Mouse (Mus musculus): Measurements from ENCODE around the gene Grin2b. TPM values are rescaled to one million over a fixed set of nuclear protein-coding genes. Genes with fewer than 3 reads are reported as not detected.

Gene Grin2b
- polyA plus RNA-seq, 1 experiment from 2014 or later: 0.03 TPM

- Histone ChIP-seq H3K36me3 (no peaks in the 10 kb centered on the region), H3K4me3 (no peak overlapping the region), H3K9me3 (replicated peaks) (no peaks in the 10 kb centered on the region), H3K27ac (no peak overlapping the region), H3K27me3 (ENCODE audit: low read depth, poor library complexity, severe bottlenecking) (no peaks in the 10 kb centered on the region), H3K4me1 (peaks cover 6% of the 10 kb centered on the region; the same call in 1 of the 2 replicates)
- 69% methylated on average over 3 of the region's 3 CpGs for WGBS
- no peak for DNase-seq (ENCODE audit: low spot score)
Observed at GRCm38 (mm10) chr6:135970716-135971318, 202.5 kb downstream of the Grin2b start.

- Histone ChIP-seq H3K4me3 (no peak overlapping the region), H3K27ac (no peak overlapping the region), H3K36me3 (no peaks in the 10 kb centered on the region), H3K27me3 (ENCODE audit: low read depth, poor library complexity, severe bottlenecking) (no peaks in the 10 kb centered on the region), H3K9me3 (replicated peaks) (no peaks in the 10 kb centered on the region), H3K4me1 (0 out of 2 replicates have a peak, but pooled peaks cover 3% of the 10 kb centered on the region)
- WGBS: 69% methylated on average over 9 of the region's 9 CpGs
- no peak for DNase-seq (ENCODE audit: low spot score)
Observed at GRCm38 (mm10) chr6:135961766-135962165, 211.5 kb downstream of the Grin2b start.

GRCm38 (mm10) chr6:135959629-135960028 lies 213.7 kb downstream of the Grin2b start:
- Histone ChIP-seq H3K27me3 (ENCODE audit: low read depth, poor library complexity, severe bottlenecking) (no peaks in the 10 kb centered on the region), H3K9me3 (replicated peaks) (no peaks in the 10 kb centered on the region), H3K4me3 (no peak overlapping the region), H3K4me1 (no peaks in the 10 kb centered on the region), H3K27ac (no peak overlapping the region), H3K36me3 (no peaks in the 10 kb centered on the region)
- 93% methylated on average over 10 of the region's 10 CpGs for WGBS
- DNase-seq (ENCODE audit: low spot score): no peak

GRCm38 (mm10) chr6:135951666-135952065 lies 221.6 kb downstream of the Grin2b start:
- no peak for DNase-seq (ENCODE audit: low spot score)
- Histone ChIP-seq H3K4me1 (no peaks in the 10 kb centered on the region), H3K27ac (no peak overlapping the region), H3K27me3 (ENCODE audit: low read depth, poor library complexity, severe bottlenecking) (no peaks in the 10 kb centered on the region), H3K9me3 (replicated peaks) (no peaks in the 10 kb centered on the region), H3K36me3 (no peaks in the 10 kb centered on the region), H3K4me3 (no peak overlapping the region)
- 89% methylated on average over 5 of the region's 5 CpGs for WGBS

- no peak for DNase-seq (ENCODE audit: low spot score)
Observed at GRCm38 (mm10) chr6:135945511-135945910, 227.8 kb downstream of the Grin2b start.

GRCm38 (mm10) chr6:135944358-135944757 lies 229.0 kb downstream of the Grin2b start:
- Histone ChIP-seq H3K27me3 (ENCODE audit: low read depth, poor library complexity, severe bottlenecking) (no peaks in the 10 kb centered on the region), H3K9me3 (replicated peaks) (no peaks in the 10 kb centered on the region), H3K36me3 (no peaks in the 10 kb centered on the region), H3K4me1 (no peaks in the 10 kb centered on the region), H3K27ac (no peak overlapping the region), H3K4me3 (no peak overlapping the region)
- DNase-seq (ENCODE audit: low spot score): no peak
- 96% methylated on average over 5 of the region's 5 CpGs for WGBS

More at GRCm38 (mm10) chr6:135945511-135945910, 227.8 kb downstream of the Grin2b start:
- Histone ChIP-seq H3K36me3 (no peaks in the 10 kb centered on the region), H3K9me3 (replicated peaks) (no peaks in the 10 kb centered on the region), H3K4me3 (no peak overlapping the region), H3K4me1 (no peaks in the 10 kb centered on the region), H3K27me3 (ENCODE audit: low read depth, poor library complexity, severe bottlenecking) (no peaks in the 10 kb centered on the region), H3K27ac (no peak overlapping the region)
- WGBS: 88% methylated on average over 5 of the region's 5 CpGs

GRCm38 (mm10) chr6:135943121-135943617 lies 230.1 kb downstream of the Grin2b start:
- H3K27ac ChIP-seq: no peak overlapping the region
- DNase-seq (ENCODE audit: low spot score): no peak
- no peaks in the 10 kb centered on the region for H3K36me3 ChIP-seq
- H3K9me3 ChIP-seq (replicated peaks): no peaks in the 10 kb centered on the region
- no peaks in the 10 kb centered on the region for H3K27me3 ChIP-seq (ENCODE audit: low read depth, poor library complexity, severe bottlenecking)
- no peaks in the 10 kb centered on the region for H3K4me1 ChIP-seq
- H3K4me3 ChIP-seq: no peak overlapping the region
- whole genome bisulfite sequencing: 90% methylated on average over 6 of the region's 6 CpGs

- no peaks in the 10 kb centered on the region for H3K9me3 ChIP-seq (replicated peaks)
- WGBS: 92% methylated on average over 3 of the region's 3 CpGs
- H3K27ac ChIP-seq: no peak overlapping the region
- DNase-seq (ENCODE audit: low spot score): no peak
- no peak overlapping the region for H3K4me3 ChIP-seq
- no peaks in the 10 kb centered on the region for H3K27me3 ChIP-seq (ENCODE audit: low read depth, poor library complexity, severe bottlenecking)
- H3K4me1 ChIP-seq: no peaks in the 10 kb centered on the region
- no peaks in the 10 kb centered on the region for H3K36me3 ChIP-seq
Observed at GRCm38 (mm10) chr6:135932924-135933323, 240.4 kb downstream of the Grin2b start.

GRCm38 (mm10) chr6:135932400-135932920 lies 240.9 kb downstream of the Grin2b start:
- WGBS: 85% methylated on average over 6 of the region's 6 CpGs
- H3K27ac ChIP-seq: no peak overlapping the region
- no peaks in the 10 kb centered on the region for H3K4me1 ChIP-seq
- DNase-seq (ENCODE audit: low spot score): no peak
- no peak overlapping the region for H3K4me3 ChIP-seq
- no peaks in the 10 kb centered on the region for H3K36me3 ChIP-seq
- H3K27me3 ChIP-seq (ENCODE audit: low read depth, poor library complexity, severe bottlenecking): no peaks in the 10 kb centered on the region
- H3K9me3 ChIP-seq (replicated peaks): no peaks in the 10 kb centered on the region

- 0 out of 2 replicates have a peak overlapping the region, but pooled peaks have one; percentile 17 for H3K27ac ChIP-seq
- H3K4me3 ChIP-seq: no peak overlapping the region
- no peaks in the 10 kb centered on the region for H3K27me3 ChIP-seq (ENCODE audit: low read depth, poor library complexity, severe bottlenecking)
- H3K36me3 ChIP-seq: no peaks in the 10 kb centered on the region
- no peaks in the 10 kb centered on the region for H3K9me3 ChIP-seq (replicated peaks)
- no peak for DNase-seq (ENCODE audit: low spot score)
- H3K4me1 ChIP-seq: peaks cover 7% of the 10 kb centered on the region
Observed at GRCm38 (mm10) chr6:135917676-135918075, 255.6 kb downstream of the Grin2b start.

GRCm38 (mm10) chr6:135914608-135915007 lies 258.7 kb downstream of the Grin2b start:
- Histone ChIP-seq H3K27me3 (ENCODE audit: low read depth, poor library complexity, severe bottlenecking) (no peaks in the 10 kb centered on the region), H3K9me3 (replicated peaks) (no peaks in the 10 kb centered on the region), H3K4me1 (peaks cover 7% of the 10 kb centered on the region), H3K27ac (no peak overlapping the region), H3K36me3 (no peaks in the 10 kb centered on the region), H3K4me3 (no peak overlapping the region)
- no peak for DNase-seq (ENCODE audit: low spot score)
- WGBS: 87% methylated on average over 5 of the region's 5 CpGs

- Histone ChIP-seq H3K9me3 (replicated peaks) (no peaks in the 10 kb centered on the region), H3K4me3 (no peak overlapping the region), H3K4me1 (0 out of 2 replicates have a peak, but pooled peaks cover 5% of the 10 kb centered on the region), H3K27me3 (ENCODE audit: low read depth, poor library complexity, severe bottlenecking) (no peaks in the 10 kb centered on the region), H3K27ac (no peak overlapping the region), H3K36me3 (no peaks in the 10 kb centered on the region)
- no peak for DNase-seq (ENCODE audit: low spot score)
- 67% methylated on average over 3 of the region's 3 CpGs for WGBS
Observed at GRCm38 (mm10) chr6:135912114-135912513, 261.2 kb downstream of the Grin2b start.

- no peak overlapping the region for H3K4me3 ChIP-seq
- no peaks in the 10 kb centered on the region for H3K36me3 ChIP-seq
- no peaks in the 10 kb centered on the region for H3K9me3 ChIP-seq (replicated peaks)
- no peak overlapping the region for H3K27ac ChIP-seq
- DNase-seq (ENCODE audit: low spot score): no peak
- H3K27me3 ChIP-seq (ENCODE audit: low read depth, poor library complexity, severe bottlenecking): no peaks in the 10 kb centered on the region
- 0 out of 2 replicates have a peak, but pooled peaks cover 5% of the 10 kb centered on the region for H3K4me1 ChIP-seq
- 90% methylated on average over 6 of the region's 6 CpGs for WGBS
Observed at GRCm38 (mm10) chr6:135911131-135911530, 262.2 kb downstream of the Grin2b start.

Data from limb, embryonic 10.5 days (tissue).